Mouse (Mus musculus): Measurements from ENCODE around the gene Ccdc88c. TPM values are rescaled to one million over a fixed set of nuclear protein-coding genes. Genes with fewer than 3 reads are reported as not detected.

Ccdc88c gene
- total and polyA plus RNA-seq, 3 experiments, result 3.6 to 5.4 (median 5.2) TPM

DNA sequence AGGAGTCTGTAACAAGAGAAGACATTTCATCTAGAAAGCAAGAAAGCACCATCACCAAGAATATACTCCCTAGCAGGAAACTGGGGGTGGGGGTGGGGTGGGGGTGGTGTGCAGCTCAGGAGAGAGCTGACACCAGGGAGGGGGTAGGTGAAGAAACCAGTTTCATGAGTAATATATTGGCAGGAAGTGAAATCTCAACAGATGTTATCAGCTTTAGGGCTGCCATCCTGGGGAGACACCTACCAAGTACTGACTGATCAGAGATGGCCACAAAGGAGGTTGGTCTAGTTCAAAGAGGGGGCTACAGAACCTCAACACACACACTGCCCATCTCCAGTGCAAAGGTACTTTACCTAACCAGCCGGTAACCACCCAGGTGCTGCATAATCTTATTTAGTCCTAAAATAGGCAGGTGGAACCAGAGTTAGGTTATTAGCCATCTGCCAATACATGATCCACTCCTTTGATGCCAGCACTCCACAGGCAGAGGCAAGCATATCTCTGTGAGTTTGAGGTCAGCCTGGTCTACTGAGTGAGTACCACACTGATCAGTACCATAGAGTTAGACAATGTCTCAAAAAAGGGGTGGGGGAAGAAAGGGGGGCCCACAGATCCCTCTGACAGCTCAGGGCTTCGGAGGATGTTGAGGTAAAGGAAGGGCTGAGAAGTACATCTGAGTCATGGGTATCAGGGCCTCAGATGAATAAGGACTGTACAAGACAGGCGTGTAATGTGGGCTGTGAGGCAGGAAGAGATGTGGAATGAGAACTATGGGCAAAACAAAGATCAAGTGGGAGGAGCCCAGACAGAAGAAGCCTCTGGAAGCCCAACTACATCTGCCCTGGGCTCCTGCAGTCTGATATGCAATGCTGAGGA, 34.5 kb downstream of the Ccdc88c start:
- Histone ChIP-seq H3K79me2 (replicated peaks; ENCODE audit: control insufficient read depth, insufficient read depth, low read length) (no peaks in the 10 kb centered on the region), H3K27ac (no peak overlapping the region), H3K36me3 (ENCODE audit: control insufficient read depth, insufficient read depth, low read length) (no peaks in the 10 kb centered on the region), H3K4me3 (no peak overlapping the region), H3K27me3 (ENCODE audit: control insufficient read depth, insufficient read depth, low read length) (no peaks in the 10 kb centered on the region), H3K4me1 (ENCODE audit: control insufficient read depth, insufficient read depth, low read length) (peaks cover 17% of the 10 kb centered on the region), H3K9ac (ENCODE audit: low read depth, low read length) (no peak overlapping the region)
- no peak for DNase-seq
- intact Hi-C loops (cut with DNase I), result loop anchor here (5.0 kb wide), 1 partner anchor 33 kb away; the partner anchor contains the start of gene Ccdc88c
- TF ChIP-seq POLR2A (IDR thresholded peaks at IDR 0.05; ENCODE audit: insufficient read depth, low read depth, low read length), result no peak
- no peak for TF ChIP-seq EP300 (IDR thresholded peaks at IDR 0.05; ENCODE audit: insufficient read depth, low read depth, low read length)
- no peak for TF ChIP-seq CTCF (IDR thresholded peaks at IDR 0.05)
- WGBS, result 75% methylated on average over 3 of the region's 3 CpGs

DNA sequence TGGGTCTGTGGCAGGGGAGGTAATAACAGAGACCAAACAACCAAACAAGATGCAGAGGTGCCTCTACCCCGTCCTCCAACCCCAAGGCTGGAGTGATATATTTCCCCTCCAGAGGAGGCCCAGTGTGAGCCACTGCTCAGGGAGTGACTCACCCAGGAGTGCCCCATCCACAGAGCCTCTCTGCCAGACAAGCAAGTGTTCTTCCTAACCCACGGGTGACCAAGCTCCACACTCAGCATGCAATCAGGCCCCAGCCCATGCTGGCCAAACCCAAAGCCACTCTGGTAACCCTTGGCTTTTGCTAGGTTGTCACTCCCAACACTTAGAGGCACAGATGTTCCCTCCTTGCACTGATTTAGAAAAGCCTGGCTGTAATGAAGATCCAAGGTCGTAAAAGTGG, 35.7 kb downstream of the Ccdc88c start:
- DNase-seq, result no peak
- H3K27me3 ChIP-seq (ENCODE audit: control insufficient read depth, insufficient read depth, low read length), result no peaks in the 10 kb centered on the region
- no peaks in the 10 kb centered on the region for H3K36me3 ChIP-seq (ENCODE audit: control insufficient read depth, insufficient read depth, low read length)
- intact Hi-C loops (cut with DNase I), result loop anchor here (2.0 to 5.0 kb wide), 2 partner anchors 14 to 34 kb away; partner anchors contain the start of gene Ccdc88c
- no peak overlapping the region for H3K4me3 ChIP-seq
- H3K79me2 ChIP-seq (replicated peaks; ENCODE audit: control insufficient read depth, insufficient read depth, low read length), result no peaks in the 10 kb centered on the region
- no peak overlapping the region for H3K9ac ChIP-seq (ENCODE audit: low read depth, low read length)
- TF ChIP-seq CTCF (IDR thresholded peaks at IDR 0.05) (no peak), POLR2A (IDR thresholded peaks at IDR 0.05; ENCODE audit: insufficient read depth, low read depth, low read length) (no peak), EP300 (IDR thresholded peaks at IDR 0.05; ENCODE audit: insufficient read depth, low read depth, low read length) (no peak)
- 66% methylated on average over 3 of the region's 3 CpGs for WGBS
- H3K27ac ChIP-seq, result no peak overlapping the region
- H3K4me1 ChIP-seq (ENCODE audit: control insufficient read depth, insufficient read depth, low read length), result peaks cover 10% of the 10 kb centered on the region

DNA sequence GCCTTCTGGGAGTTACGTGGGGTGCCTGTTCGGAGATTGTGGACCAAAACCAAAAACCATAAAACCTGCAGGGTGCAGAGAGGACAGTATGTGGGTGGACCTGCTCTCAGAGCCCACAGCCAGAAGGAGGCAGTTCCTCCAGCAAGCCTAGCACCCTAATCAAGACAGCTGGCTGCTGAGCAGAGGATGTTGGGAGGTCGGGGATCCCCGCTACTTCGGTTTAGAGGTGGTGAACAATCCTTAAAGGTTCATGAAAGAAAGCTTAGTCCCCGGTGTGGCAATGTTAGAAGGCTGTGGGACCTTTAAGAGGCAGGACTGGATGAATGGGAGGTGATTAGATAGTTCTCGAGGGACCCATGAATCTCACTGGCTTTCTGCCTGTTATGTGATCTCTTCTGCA, 36.4 kb downstream of the Ccdc88c start:
- WGBS, result 74% methylated on average over 7 of the region's 7 CpGs
- H3K27me3 ChIP-seq (ENCODE audit: control insufficient read depth, insufficient read depth, low read length), result no peaks in the 10 kb centered on the region
- intact Hi-C loops (cut with DNase I), result loop anchor here (2.0 to 5.0 kb wide), 2 partner anchors 14 to 35 kb away; partner anchors contain the start of gene Ccdc88c
- peaks cover 8% of the 10 kb centered on the region for H3K4me1 ChIP-seq (ENCODE audit: control insufficient read depth, insufficient read depth, low read length)
- DNase-seq, result no peak
- TF ChIP-seq EP300 (IDR thresholded peaks at IDR 0.05; ENCODE audit: insufficient read depth, low read depth, low read length) (no peak), CTCF (IDR thresholded peaks at IDR 0.05) (no peak), POLR2A (IDR thresholded peaks at IDR 0.05; ENCODE audit: insufficient read depth, low read depth, low read length) (no peak)
- H3K4me3 ChIP-seq, result no peak overlapping the region
- H3K79me2 ChIP-seq (replicated peaks; ENCODE audit: control insufficient read depth, insufficient read depth, low read length), result no peaks in the 10 kb centered on the region
- no peak overlapping the region for H3K27ac ChIP-seq
- H3K36me3 ChIP-seq (ENCODE audit: control insufficient read depth, insufficient read depth, low read length), result no peaks in the 10 kb centered on the region
- H3K9ac ChIP-seq (ENCODE audit: low read depth, low read length), result no peak overlapping the region

DNA sequence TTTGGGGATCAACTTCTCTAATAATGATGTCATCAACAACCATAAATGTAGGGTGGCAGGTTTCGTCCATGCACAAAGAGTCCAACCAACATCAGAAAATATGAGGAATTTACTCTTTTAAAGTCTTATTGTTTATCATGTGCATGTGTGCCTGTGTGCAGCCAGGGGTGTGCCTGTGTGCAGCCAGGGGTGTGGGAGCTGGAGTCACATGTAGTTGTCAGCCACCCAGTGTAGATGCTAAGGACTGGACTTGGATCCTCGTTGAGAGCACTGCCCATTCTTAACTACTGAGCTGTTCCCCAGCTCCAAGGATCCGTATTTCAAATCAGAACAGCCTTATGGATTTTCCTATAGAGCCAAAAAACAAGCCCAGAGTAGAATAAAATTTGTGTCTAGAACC, 37.7 kb downstream of the Ccdc88c start:
- H3K4me3 ChIP-seq, result no peak overlapping the region
- no peaks in the 10 kb centered on the region for H3K79me2 ChIP-seq (replicated peaks; ENCODE audit: control insufficient read depth, insufficient read depth, low read length)
- no peak for DNase-seq
- no peaks in the 10 kb centered on the region for H3K36me3 ChIP-seq (ENCODE audit: control insufficient read depth, insufficient read depth, low read length)
- H3K27ac ChIP-seq, result no peak overlapping the region
- H3K27me3 ChIP-seq (ENCODE audit: control insufficient read depth, insufficient read depth, low read length), result no peaks in the 10 kb centered on the region
- intact Hi-C loops (cut with DNase I), result loop anchor here (5.0 kb wide), 1 partner anchor 36 kb away; the partner anchor contains the start of gene Ccdc88c
- 78% methylated on average over 3 of the region's 3 CpGs for WGBS
- H3K4me1 ChIP-seq (ENCODE audit: control insufficient read depth, insufficient read depth, low read length), result peaks cover 5% of the 10 kb centered on the region; the same call in 1 of the 2 replicates
- no peak overlapping the region for H3K9ac ChIP-seq (ENCODE audit: low read depth, low read length)
- no peak for TF ChIP-seq EP300 (IDR thresholded peaks at IDR 0.05; ENCODE audit: insufficient read depth, low read depth, low read length)
- no peak for TF ChIP-seq POLR2A (IDR thresholded peaks at IDR 0.05; ENCODE audit: insufficient read depth, low read depth, low read length)
- no peak for TF ChIP-seq CTCF (IDR thresholded peaks at IDR 0.05)

DNA sequence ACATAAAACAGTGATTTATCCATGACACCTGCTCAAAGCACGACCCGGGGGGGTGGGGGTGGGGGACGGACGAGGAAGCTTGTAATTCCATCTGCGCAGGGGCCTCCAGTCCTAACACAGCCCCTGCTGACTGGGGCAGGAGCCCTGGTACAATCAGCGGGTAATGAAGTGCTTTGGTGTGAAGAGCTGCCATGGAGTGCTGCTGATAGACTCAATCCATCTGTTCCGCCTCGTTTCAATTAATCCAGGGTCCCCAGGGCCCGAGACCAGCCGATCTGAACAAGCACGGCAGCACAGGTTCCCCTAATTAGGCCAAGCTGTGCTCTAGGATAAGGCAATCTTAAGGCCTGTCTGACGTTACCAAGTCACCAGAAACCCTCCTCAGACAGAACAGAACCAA, 38.6 kb downstream of the Ccdc88c start:
- 67% methylated on average over 12 of the region's 12 CpGs for WGBS
- no peak overlapping the region for H3K4me3 ChIP-seq

More for the DNA sequence above, 38.6 kb downstream of the Ccdc88c start:
- no peak for DNase-seq
- H3K36me3 ChIP-seq (ENCODE audit: control insufficient read depth, insufficient read depth, low read length), result no peaks in the 10 kb centered on the region
- H3K9ac ChIP-seq (ENCODE audit: low read depth, low read length), result no peak overlapping the region
- no peaks in the 10 kb centered on the region for H3K79me2 ChIP-seq (replicated peaks; ENCODE audit: control insufficient read depth, insufficient read depth, low read length)
- no peak for TF ChIP-seq CTCF (IDR thresholded peaks at IDR 0.05)
- no peak for TF ChIP-seq POLR2A (IDR thresholded peaks at IDR 0.05; ENCODE audit: insufficient read depth, low read depth, low read length)
- TF ChIP-seq EP300 (IDR thresholded peaks at IDR 0.05; ENCODE audit: insufficient read depth, low read depth, low read length), result no peak
- H3K4me1 ChIP-seq (ENCODE audit: control insufficient read depth, insufficient read depth, low read length), result no peaks in the 10 kb centered on the region
- H3K27me3 ChIP-seq (ENCODE audit: control insufficient read depth, insufficient read depth, low read length), result no peaks in the 10 kb centered on the region
- no peak overlapping the region for H3K27ac ChIP-seq
- intact Hi-C loops (cut with DNase I), result loop anchor here (5.0 kb wide), 1 partner anchor 37 kb away; the partner anchor contains the start of gene Ccdc88c

All from heart, adult 2 months (tissue).